Mouse (Mus musculus): ENCODE measurements around the gene Asb2.
A peak's percentile ranks its signal among the peaks of the same experiment; 100 is the strongest.

Asb2 gene

DNA sequence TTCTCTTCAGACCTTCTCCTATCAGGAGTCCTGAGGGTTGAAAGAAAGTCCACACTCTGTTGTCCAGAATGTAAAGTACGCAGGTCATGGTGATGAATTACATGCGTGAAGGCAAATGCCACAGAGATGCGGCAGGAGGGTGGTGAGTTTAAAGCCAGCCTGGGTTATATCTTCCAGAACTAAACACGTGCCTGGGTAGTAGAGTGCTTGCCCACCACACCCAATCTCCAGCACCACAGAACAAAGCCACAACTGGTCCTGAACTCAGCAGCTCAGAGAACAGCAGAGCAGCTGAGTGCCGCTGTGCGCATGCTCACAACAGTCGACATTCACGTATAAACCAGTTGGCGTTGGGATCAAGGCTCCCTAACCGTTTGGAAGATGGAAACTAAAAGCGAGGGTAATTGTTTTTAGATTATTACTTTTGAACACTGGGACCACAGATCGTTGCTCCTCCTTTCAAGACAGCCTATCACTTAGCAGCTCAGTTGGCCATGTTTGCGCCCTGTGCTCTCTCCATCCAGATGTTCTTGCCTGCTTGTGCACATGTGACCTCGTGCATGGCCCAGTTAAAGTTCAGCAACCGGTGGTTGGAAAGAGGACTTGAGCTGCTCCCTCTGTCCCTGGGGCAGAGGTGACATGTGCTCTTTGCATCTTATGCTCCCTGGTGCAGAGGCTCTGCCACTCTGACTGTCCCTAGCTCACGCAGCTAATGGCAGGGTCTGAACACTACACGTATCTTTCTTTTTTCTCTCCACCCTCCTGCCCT is 5.9 kb upstream of the Asb2 start:
- ATAC-seq (ENCODE audit: insufficient number of reproducible peaks, low FRiP score, low TSS enrichment) = no peak

DNA sequence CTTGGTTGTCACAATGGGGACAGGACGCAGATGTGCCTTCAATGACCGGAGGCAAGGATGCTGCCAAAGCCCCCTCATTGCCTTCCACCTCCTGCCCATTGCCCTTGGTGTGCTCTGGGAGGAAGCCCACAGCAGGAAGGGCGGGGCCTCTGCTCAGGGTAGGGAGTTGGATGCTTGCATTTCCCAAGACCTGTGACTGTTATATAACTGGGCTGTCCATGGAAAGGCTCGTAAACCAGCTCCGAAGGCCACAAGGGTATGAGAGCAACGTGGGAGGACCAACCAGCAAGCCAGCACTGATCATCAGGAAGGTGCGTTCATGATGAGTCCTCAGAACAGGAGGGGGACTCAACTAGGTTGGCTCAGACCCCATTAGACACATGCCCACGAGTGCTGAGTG is 5.0 kb upstream of the Asb2 start:
- ATAC-seq (ENCODE audit: insufficient number of reproducible peaks, low FRiP score, low TSS enrichment) = no peak

DNA sequence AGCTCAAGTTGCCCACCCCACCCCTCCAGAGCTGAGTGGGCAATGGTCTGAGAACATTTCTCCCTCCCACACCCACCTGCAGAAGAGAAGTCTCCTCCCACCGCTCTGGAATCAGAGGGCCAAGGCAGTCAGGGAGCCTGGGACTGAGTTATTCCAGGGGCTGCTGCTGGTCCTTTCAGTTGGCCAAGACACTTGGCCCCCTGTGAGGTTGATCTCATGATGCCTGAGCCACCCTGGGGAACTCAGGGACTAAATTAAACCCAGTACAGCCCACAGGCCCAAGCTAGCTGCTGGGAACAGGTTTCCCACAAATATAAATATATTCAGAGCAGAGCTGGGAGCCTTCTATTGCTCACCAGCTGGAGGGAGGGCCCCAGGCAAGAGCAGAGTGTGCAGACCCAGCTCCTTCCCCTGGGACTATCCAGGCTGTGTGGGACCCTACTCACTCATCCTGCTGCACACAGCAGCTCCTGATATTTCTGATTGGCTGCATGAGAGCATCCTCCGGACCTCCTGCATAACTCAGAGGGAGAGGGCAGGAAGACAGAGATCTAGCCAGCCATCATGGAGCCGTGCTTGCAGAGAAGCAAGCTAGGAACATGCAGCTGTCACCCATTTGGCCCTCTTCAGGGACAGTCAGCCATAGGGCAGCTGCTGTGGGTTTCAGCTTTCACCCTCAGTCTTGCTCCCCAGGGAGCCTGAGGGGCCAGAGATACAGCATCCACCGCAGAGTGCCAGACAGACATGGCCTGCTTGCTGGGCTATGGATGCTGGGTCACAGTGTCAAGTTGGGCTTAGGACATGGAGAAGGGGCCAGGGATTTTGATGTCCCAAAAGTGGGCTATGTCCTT is 3.4 kb upstream of the Asb2 start:
- no peak for ATAC-seq (ENCODE audit: insufficient number of reproducible peaks, low FRiP score, low TSS enrichment)

DNA sequence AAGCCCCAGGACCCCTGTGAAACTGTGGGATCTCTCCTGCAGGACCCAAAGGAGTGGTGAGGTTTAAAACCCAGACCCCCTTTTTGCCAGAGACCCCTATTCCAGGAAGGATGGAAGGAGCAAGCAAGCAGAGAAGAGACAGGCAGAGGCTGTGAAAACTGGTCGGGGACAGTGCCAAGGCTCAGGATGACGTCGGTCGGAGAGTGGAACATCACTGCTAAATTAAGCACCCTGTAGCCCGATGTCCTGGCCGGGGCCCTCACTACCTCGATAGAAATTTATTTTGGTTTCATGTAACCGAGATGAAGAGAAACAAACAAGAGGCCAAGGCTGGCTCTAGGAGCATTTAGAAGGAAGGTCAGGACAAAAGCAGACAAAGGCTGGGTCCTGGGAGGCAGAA is 2.4 kb upstream of the Asb2 start:
- no peak for ATAC-seq (ENCODE audit: insufficient number of reproducible peaks, low FRiP score, low TSS enrichment)

DNA sequence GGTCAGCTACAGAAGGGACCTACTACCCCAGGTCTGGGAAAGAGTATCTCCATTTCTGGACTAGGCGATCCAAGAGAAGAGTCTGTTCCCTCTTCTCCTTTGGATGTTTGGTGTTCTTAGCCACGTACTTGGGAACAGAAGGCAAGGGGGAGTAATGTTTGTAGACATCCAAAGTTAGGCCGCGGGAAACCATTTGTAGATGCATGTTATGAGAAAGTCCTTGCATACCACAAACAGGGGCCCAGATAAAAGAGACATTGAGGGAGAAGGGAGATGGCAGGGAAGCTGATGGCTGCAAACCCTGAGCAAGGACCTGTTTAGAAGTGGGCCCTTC is 581 bp upstream of the Asb2 start:
- no peak for ATAC-seq (ENCODE audit: insufficient number of reproducible peaks, low FRiP score, low TSS enrichment)

DNA sequence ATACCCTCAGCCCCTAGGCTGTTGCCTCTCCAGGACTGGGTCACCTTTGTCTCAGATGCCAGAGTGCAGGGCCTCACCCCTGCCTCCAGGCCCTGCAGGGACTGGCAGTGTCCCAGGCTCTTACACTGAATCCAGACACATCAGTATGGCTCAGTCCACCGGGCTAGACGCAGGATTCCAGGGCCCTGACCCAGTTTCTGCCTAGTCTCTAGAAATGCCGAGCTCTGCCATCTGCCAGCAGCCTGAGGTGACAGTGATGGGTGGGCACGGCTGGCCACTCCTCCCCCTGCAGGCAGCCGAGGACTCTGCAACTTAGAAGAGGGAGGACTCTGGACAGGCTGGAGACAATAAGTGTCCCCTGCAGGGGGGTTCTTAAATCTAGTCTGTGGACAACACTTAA is 2.3 kb downstream of the Asb2 start:
- peak; percentile 89 for ATAC-seq (ENCODE audit: insufficient number of reproducible peaks, low FRiP score, low TSS enrichment)

DNA sequence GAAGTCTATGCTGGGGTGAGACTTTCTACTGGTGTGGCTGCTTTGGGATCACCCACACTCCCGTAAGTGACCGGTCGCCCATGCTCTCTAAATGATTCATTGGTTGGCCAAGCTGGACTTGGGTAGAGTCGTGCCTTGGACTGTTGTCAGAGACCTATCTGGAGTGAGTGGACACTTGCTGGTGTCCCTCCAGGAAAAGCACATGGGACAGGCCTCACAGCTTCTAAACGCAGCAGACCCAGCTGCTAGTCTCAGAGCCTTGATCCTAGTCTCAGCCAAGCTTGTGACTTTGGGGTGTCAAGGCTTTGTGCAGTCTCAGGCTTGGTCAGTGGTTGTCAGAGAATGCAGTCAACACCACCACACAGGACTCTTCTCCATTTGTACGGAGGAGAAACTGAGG is 3.1 kb downstream of the Asb2 start:
- ATAC-seq (ENCODE audit: insufficient number of reproducible peaks, low FRiP score, low TSS enrichment) = no peak

DNA sequence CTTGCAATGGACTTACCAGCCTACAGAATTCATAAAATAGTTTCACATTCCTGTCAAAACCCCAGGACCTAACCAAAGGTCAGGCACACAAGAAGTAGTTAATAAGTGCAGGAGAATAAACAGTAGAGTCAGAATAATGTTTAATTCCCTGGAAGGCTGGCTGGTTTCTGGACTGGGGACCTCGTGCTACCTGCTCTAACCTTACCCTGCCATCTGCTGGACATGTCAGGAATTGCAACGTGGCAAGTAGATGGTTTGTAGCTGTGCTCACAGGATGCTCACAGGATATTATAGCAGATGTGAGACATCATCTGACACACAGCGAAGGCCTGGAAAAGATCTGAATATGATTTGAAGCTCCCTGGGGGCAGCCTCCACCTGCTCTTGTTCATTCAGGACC is 7.3 kb downstream of the Asb2 start:
- ATAC-seq (ENCODE audit: insufficient number of reproducible peaks, low FRiP score, low TSS enrichment) = peak; percentile 45; the same call in 1 of the 2 replicates

DNA sequence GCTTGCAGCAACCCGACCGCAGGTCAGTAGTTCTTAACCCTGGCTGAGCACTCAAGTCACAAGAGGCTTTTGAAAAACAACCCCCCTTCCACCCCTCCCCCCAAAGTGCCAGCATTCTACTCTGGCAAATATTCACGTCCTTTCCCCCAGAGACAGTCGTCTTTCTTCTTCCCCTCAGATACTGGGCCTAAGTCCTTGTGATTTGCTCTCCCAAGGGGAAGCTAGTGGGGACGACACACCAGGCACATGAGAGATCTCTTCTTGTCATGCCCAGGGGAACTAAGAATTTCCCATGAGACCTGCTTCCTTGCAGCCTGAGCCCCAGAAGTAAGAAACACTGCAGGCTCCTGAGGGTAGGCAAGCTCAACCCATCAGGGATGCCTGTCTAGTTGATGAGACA is 8.4 kb downstream of the Asb2 start:
- ATAC-seq (ENCODE audit: insufficient number of reproducible peaks, low FRiP score, low TSS enrichment) = no peak

DNA sequence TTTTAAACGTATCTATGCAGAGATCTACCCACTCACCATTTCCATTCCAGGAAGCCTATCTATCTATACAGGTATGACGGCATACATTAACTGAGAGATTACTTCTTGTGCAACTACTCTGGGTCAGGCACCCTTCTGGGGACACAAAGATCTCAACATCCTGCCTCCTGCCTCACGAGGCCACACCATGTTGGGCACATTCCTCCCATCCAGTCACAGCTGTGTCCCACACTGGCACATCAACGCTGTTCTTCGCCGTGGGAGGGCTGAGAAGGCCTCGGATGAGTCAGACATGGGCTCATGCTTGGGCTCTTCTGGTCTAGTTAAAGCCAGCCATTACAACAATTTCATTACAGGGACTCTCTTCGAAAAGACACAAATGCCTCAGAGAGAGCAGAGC is 8.9 kb downstream of the Asb2 start:
- no peak for ATAC-seq (ENCODE audit: insufficient number of reproducible peaks, low FRiP score, low TSS enrichment)

DNA sequence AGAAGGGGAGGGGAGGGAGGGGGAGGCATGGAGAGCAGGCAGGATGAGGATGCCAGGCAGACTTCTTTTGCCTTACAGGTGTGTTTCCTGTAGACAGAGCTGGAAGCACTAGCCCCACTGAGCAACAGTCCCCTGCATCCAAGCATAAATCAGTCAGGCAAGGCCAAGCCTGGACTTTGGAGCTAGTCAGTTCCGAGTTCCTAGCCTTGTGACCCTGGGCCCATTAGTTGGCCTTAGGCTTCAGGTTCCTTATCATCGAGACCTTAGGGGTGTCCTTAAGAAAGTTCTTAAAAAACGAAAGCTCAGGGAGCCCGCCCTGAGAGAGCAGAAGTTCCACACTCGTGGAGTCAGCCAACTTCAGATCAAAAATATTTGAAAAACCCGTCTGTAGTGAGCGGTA is 10.9 kb downstream of the Asb2 start:
- no peak for ATAC-seq (ENCODE audit: insufficient number of reproducible peaks, low FRiP score, low TSS enrichment)

DNA sequence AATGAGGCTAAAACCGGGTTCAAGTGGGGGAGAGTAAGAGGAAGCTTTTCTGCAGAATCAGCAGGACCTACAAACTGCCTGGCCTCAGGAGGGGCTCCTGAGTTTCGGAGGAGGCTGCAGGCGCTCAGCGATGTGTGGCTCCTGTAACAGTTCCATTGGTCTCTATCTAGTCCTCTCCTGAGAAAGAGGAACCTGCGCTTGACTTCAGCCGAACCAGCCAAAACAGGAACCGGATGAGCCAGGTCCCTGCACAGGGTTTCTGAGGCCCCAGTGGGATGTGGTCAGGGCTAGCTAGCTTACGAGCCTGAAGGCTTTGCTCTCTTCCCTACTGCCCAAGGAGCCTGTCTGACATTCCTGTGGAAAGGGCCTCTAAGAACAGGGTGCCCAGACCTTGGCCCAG is 12.3 kb downstream of the Asb2 start:
- no peak for ATAC-seq (ENCODE audit: insufficient number of reproducible peaks, low FRiP score, low TSS enrichment)

DNA sequence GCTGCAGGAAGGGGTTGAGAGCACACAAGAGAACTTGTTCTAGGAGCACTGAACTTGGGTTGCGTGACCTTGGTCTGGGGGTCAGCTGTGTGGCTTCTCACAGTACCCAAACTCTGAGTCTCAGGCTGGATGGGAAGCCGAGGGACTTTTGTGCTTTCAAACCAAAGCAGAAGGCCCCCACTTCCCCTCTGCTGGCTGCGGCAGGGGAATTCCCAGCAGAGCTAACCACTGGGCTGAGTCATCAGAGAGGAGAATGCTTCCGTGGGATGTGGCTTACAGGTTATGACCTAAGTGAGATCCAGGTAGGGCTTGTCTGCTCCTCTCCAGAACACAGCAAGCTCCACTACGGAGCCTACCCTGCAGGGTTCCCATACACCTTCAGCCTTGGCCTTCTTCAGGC is 14.6 kb downstream of the Asb2 start:
- no peak for ATAC-seq (ENCODE audit: insufficient number of reproducible peaks, low FRiP score, low TSS enrichment)

DNA sequence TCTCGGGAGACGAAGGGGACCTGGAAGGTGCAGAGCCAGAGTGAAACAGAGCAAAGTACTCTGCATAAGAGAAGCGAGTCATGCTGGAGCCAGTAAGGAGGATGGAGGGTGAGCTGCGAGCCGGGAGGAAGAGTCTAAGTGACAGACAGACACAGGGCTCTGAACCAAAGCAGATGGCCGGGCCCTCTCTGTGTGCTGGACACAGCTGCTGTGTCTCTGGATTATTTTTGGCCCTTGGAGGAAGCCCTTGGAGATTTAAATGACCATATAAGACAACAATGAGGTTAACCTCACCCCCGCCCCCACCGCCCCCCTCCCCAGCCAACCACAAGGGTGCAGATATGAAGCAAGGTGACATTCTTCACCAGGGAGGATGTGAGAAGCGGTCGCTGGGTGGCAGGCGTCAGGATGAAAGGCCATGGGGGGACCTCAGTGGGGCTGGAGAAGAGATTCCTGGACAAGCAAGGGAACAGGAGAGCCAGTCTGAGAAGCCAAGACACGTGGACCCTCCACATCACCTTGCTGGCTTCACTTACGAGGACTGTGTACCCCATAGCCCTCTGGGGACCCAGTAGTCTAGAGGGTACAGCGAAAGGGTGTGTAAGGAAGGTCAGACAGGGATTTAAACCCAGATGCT is 17.5 kb downstream of the Asb2 start:
- ATAC-seq (ENCODE audit: insufficient number of reproducible peaks, low FRiP score, low TSS enrichment) = no peak

DNA sequence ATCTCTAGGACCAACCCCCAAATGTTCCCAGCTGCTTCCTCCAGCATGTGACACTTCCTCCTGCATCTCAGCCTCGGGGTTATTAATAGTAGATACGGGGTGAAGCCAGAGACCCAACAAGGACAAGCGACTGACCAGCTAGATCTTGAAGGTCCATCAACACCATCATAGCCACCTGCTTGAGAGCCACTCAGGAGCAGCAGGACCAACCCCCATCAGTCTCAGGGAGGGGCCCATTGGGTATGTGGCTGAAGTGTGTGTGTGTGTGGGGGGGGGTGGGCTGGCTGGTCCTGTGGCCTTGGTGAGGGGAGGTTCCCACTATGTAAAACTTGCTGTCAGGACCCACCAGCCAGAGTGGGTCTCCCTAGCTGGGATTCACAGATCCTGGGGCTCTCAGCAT is 19.0 kb downstream of the Asb2 start:
- no peak for ATAC-seq (ENCODE audit: insufficient number of reproducible peaks, low FRiP score, low TSS enrichment)

DNA sequence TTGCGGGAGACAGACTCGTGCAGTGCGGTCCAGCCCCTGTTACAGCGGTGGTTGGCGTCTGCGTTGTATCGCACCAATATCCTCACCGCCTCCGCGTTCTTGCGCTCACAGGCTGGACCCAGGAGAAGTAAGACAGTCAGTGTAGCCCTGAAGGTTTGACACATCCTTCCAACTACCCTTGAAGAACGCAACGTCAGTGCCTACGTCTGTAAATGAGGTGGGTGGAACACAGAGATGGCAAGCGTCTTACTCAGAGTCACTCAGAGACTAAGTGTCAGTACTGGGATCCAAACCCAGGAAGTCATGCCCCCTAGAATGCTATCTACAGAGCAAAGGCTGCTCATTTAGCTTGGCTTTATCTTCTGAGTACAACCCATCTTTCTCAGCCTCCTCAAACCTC is 22.4 kb downstream of the Asb2 start:
- ATAC-seq (ENCODE audit: insufficient number of reproducible peaks, low FRiP score, low TSS enrichment) = no peak

DNA sequence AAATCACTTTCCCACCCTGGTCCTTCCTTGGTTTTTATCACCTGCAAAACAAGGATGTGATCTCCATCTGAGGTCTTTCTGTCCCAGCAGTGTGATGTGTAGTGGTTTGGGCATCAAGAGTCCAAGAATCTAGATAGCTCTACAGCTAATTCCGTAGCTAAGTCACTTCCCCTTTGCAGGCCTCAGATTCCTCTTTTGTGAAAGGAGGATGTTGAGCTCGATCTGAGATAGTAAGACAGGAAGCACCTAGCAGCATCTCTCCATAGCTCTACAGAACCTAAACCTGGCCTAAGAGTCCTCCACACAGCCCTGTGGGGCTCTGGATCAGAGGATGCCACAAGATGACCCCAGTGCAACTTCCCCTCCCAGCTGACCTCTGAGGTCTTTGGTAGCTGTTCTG is 22.9 kb downstream of the Asb2 start:
- no peak for ATAC-seq (ENCODE audit: insufficient number of reproducible peaks, low FRiP score, low TSS enrichment)

DNA sequence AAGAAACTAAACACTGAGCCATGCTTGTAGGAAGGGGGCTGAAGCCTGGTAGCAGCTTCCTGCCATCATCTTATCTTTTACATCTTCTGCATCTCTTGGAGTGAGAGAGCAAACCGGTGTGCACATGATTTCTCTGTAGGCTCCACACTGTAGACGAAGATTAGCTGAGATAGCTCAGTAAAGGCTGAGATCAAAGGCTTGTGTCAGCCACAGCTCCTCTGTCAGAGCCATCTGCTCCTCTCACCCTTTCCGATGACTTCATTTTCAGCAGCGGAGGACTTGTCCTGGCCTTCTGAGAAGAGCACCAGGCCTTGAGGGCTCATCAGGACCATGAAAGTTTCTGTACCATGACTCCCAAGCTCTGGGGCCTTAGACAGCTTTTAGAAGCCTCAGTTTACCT is 24.3 kb downstream of the Asb2 start:
- ATAC-seq (ENCODE audit: insufficient number of reproducible peaks, low FRiP score, low TSS enrichment) = no peak

DNA sequence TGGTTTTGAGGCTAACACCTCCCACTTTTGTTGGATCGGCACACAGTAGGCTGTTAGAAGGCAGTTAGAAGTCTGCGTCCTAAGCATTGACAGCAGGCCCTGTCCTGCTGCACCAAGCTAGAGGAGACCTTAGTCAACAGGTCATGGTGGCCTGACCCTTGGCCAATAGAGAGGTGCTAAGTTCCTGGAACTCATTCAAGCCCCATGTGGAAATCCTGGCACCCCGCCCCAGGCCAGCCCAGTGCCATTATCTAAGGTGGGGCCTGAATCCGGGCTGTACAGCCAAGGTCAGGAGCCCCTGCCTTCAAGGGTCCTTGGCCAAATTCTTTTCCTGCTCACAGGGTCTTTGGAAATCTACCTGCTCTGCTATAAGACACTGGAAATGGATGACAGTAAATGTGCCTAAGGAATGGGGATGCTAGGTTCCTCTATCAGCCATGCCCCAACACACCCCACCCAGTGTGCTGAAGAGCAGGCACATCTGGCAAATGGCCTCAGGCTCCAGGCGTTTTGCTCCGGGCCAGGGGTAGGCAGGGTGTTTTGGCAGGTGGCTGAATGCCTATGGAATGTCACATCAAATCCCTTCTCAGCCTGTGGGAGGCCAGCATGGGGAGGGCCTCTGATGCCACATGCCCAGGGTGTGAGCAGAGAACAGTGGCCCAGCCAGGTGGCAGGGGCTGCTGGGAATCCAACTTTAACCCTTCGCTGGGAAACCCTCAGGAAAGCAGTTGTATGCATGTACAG is 27.2 kb downstream of the Asb2 start:
- ATAC-seq (ENCODE audit: insufficient number of reproducible peaks, low FRiP score, low TSS enrichment) = no peak

DNA sequence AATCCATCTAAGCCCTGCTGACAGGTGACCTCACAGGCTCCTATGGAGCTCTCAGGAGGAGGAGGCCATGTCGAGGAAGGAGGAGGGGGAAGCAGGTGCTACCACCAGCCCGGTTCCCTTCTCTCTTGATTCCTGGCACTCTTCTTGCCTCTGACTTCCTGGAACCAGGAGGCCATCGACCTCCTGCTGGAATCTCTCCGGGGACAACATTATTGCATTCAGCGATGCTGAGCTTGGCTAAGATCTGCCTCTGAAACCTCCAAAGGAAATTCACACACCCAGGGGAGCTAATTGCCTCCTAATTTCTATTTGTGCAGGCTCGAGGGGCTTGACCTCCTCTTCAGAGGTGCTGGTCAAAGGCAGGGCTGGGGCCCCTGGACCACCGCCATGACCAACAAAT is 28.7 kb downstream of the Asb2 start:
- no peak for ATAC-seq (ENCODE audit: insufficient number of reproducible peaks, low FRiP score, low TSS enrichment)

DNA sequence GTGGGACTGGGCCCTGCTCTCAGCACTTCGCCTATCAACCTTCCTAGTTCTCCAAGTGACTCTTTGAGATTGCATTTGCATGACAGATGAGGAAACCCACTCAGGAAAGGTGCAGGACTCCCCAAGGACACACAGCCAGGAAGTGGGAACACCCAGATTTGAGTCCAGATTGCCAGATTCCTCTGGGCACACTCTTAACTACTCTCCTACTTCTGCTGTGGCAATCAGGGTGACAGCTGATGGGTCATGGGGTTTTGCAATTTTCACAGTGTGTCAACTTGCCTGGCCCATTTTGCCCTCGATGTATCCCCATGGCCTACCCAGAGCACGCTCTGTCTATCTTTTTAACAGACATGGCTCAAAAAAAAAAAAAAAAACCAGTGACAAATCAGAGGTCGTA is 29.2 kb downstream of the Asb2 start:
- ATAC-seq (ENCODE audit: insufficient number of reproducible peaks, low FRiP score, low TSS enrichment) = no peak
